Mouse (Mus musculus) ovary, postnatal 14 days (tissue): ENCODE data around the gene C5ar2.
"Not testable (repeated sequence)": the region's sequence is repeated elsewhere in the genome, so short reads cannot be mapped to it uniquely, and the experiment has no call there.

ENCODE experiments used
- DNase-seq: peaks from one replicate; pipeline ENCODE4 v3.0.0; 2022; ENCODE audit warnings: low spot score

C5ar2 gene

DNA sequence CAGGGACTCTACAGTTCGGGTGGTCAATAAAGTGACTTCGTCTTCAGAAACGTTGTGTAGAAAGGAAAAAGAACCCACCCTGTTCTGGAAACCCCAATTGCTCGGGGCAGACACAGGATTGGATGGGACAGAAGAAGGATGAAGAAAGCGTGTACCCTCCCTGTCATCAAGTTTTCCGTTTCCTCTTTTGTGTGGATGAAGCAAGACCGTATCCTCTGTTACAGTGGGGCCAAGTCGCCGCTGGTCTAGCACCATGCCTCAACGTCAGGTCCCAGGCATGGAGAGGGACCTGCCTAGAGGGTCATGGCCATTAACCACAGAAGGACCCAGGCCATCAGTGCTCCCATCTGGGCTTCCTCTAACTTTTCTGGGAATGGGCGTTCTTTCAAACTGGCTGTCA lies 13.9 kb upstream of the C5ar2 start:
- DNase-seq = no peak

DNA sequence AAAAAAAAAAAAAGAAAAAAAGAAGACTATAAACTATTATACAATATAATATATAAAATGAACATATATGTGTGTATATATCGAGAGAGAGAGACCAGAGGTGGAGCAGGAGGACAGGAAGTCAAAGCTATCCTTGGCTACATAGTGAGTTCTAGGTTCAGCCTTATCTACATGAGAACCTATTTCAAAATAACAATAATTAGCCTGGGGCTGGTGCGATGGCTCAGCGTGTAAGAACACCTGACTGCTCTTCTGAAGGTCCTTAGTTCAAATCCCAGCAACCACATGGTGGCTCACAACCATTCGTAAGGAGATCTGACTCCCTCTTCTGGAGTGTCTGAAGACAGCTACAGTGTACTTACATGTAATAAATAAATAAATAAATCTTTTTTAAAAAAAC lies 12.0 kb upstream of the C5ar2 start:
- DNase-seq = not testable (repeated sequence)

DNA sequence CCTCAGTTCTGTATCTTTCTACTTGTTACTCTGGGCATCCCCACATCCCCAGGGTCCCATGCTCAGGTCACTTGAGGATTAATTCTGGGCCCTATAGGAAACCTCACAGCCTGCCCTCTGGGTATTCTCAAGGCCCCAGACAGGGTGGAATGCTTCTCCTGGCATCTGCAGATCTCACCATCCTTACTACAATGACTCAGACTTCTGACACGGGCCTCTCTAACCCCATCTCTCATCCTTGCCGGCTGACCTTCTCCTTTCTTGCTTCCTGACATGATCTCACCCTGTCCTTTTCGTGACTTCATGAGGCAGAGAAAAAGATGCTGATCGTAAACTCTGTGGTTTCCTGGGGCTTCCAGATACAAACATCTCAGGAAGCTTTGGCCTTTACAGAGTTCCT lies 10.2 kb upstream of the C5ar2 start:
- DNase-seq = no peak

DNA sequence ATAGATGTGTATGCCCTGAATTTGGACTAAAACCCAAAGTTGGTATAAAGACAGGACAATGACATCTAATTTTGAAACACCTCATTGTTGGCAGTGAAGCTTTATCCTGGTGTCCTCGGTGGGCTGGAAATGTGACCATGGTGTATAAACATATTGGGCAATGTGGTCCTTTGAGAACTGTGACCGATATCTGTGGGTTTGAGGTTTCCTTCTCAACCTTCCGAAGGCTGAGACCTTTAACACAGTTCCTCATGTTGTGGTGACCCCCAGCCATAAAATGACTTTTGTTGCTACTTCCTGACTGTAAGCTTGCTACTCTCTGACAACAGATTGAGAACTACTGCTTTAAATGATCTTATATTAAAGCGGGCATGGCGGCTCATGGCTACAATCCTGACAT lies 6.7 kb upstream of the C5ar2 start:
- no peak for DNase-seq

DNA sequence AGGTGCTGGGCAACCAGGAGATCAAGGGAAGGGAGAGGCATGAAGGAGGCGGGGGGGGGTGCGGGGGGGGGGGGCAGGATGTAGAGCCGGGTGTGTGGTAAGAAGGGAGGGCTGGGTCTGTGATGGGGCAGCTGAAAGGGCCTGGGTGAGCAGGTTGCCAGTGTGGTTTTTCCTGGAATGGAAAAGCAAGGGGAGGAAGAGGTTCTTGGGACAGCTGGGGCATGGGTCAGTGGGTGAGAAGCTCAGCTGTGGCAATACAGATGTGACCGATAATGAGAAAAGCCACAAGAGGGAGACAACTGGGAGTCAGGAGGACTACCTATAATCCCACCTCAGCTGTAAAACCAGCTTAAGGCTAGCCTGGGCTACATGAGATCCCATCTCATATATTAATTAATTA lies 2.0 kb upstream of the C5ar2 start:
- DNase-seq = no peak

DNA sequence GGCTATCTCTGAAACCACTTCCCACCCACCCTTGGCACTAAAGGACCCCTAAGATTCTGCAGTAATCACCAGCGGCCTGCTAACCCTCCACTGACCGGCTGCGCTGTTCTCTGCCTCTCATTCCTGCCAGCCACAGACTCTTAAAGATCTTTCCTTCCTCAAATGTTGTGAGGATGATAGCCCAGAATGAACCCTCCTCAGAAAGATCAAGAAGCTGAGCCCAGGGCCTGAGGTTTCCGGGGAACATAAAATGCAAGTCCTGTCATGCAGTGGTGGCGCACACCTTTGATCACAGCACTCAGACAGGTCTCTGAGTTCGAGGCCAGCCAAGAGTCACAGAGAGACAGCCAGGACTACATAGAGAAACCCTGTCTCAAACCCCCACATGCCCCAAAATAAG lies 1.8 kb downstream of the C5ar2 start:
- DNase-seq = no peak

DNA sequence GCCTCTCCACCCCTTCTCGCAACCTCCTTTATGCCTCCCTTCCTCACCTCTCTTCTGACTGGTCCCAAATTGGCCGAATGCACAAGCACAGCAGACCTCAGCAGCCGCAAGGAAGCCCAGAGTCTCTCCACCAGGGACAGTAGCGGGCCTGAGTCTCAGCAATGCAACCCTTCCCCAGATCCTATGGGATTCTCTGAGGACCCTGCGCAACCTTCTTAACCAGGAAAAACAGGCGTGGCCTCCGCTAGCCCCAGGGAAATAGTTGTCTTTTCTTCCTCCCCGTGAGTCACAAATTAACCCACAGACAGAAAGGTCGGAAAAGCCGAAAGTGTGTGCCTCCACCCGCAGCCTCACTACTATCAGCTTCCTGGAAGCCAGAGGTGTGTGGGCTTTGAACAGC lies 2.2 kb downstream of the C5ar2 start:
- no peak for DNase-seq

DNA sequence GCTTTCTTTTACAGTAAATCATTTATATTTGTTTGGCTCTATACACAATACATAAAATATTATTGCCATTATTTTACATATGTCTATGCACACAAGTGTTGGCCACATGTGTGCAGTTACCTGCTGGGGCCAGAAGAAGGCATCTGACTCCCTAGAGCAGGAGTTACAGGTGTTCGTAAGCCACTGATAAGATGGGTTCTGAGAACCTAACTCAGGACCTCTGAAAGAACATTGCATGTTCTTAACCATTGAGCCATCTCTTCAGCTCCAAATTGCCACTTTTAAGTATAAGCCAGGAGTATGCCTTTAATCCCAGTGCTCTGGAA lies 3.0 kb downstream of the C5ar2 start:
- DNase-seq = no peak

DNA sequence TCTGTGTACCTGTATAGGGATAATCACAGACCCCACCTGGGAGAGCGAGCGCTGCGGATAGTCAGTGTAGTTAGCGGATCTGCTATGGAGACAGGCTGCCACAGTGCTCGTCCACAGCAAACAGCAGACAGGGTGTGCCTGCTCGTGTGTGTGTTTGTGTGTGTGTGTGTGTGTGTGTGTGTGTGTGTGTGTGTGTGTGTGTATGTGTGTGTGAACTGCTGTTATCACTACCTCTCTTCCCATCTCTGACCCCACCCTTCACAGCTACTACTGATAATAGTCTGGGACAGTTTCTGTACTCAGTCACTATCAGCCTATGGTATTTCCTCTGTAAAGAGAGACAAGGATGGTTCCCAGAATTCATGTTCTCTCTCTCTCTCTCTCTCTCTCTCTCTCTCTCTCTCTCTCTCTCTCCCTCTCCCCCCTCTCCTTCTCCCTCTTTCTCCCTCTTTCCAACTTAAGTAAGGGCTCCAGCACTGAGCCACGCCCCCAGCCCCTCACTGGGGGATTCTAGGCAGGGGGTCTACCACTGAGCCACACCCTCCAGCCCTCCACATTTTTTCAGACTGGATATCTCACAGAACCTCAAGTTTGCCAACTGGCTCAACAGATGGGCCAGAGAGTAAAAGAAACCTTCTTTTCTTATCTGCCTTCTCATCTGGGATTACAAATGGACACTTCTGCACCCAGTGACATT lies 3.5 kb downstream of the C5ar2 start:
- no peak for DNase-seq

DNA sequence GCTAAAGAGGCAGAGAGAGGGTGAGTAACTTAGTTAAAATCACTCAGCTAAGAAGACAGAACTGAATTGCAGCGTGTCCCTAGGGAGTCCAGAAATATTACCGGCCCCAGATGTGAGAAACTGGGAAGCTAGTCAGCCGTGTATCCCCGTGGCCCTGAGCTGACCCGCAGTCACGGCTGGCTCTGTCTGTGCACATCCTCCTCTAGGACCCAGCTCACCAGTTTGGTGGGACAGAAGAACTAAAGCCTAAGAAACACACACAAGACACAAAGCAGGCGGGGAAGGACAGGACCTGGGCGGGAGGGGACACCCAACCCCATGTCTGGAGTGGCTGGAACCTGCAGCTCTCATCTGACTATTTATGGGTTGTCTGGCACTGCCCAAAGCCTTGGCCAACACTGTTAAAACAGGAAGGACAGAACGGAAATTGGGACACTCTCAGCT lies 4.4 kb downstream of the C5ar2 start:
- no peak for DNase-seq

DNA sequence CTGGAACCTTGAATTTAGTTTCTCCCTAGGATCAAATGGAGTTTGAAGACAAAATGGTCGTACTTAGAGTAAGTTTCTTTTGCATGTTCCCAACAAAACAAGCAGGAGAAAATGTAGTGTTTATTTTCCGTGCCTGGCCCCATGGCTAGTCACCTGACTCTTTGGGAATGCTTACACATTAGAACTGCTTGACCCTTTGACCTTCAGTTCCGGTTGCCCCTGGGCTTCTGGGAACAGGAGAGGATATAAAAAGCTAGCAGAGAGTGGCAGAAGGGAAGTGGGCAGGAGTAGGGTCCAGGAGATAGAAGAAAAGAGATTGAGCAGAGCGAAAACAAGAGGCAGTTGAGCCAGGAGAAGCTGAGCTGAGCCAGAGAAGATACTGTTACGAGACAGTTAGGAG lies 14.1 kb downstream of the C5ar2 start:
- DNase-seq = no peak

DNA sequence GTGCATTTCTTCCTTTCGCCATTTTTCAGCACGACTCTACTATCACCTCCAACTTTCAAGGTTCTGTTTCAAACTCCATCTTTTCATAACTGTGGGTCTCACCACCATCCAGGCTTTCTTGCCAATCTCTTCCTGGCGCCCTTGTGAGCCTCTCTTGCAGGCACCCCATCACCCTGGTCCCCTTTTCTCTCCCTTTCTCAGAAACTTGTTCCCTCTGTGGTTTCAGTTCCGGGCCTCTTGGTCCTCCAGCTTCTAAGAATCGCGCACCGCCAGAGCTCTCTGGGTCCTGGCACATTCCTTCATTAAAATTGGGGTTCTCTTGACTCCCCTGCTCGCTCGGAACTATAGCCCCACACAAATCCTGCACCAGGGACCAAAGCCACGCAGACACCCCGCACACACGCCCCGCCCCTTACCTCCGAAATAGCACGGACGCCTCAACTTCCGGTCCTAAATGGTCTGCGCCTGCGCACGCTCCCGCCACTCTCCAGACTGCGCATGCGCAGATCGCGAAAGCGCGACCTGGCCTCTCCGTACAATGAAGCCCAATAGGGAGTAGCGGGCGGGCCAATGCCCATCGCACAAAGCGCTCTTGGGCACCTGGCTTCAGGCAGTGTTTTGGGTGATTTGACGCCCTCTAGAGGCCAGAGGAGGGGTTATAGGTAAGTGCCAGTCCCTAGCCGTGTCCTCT lies 22.2 kb downstream of the C5ar2 start, which contains the start of gene Dhx34:
Dhx34 (minus strand) TSS at position 456 of the 691 bp plus-strand sequence.
- DNase-seq = peak; percentile 93

DNA sequence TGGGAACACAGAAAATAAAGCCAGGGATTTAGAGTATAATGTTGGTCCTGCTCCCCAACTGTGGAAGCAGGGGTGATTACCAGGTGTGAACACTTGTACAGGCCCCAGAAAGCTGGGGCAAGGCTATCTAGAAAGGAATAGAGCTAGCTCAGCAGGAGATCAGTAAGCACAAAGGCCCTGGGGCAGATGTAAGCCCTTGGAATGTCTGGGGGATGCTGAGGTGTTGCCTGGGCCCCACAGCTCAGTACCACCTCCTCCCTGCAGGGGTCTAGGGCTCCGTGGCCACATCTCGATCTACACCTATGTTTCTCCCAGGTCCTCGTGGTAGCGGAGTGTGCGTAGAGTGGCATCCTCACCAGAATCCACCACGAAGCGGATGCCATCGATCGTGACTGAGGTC lies 30.0 kb downstream of the C5ar2 start:
- DNase-seq = no peak

DNA sequence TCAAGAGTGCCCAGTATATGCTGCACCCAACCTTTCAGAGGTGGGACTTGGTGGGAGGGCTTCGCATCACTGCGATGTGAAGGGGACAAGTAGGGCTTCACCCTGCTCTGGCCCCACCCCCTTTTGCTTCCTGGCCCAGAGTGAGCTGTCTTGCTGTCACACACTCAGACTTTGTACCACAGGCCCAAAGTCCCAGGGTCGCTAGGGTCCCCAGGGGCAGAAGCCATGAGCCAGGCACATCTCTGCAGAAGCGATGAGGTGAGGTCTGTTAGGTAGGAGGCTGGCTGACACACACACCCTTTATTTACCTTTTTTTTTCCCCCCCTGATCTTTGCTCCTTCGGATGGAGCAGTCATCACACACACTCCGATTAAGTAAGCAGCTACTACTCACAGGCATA lies 30.8 kb downstream of the C5ar2 start:
- DNase-seq = no peak

DNA sequence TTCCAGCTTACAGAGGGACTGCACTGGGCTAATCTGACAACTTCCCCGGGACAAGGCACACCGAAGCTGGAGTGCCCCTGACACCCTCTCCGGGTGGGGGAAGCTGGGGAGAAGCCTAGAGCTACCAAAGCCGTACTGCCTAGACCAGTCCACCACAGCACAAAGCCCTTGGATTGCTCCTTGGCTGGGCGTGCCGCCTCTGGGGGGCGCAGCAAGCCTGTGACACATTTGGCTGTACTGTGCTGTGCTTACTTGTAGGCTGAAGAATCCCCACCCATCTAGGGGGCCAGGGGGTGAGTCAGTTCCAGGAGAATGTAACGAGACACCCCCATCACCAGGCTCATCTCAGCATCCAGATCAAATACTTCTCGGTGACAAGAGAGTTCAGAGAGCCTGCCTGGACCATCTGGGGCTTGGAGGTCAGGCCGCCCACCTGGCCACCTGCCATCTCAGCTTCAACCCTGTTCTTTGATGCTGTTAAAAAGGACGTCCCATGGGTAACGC lies 33.0 kb downstream of the C5ar2 start:
- no peak for DNase-seq

DNA sequence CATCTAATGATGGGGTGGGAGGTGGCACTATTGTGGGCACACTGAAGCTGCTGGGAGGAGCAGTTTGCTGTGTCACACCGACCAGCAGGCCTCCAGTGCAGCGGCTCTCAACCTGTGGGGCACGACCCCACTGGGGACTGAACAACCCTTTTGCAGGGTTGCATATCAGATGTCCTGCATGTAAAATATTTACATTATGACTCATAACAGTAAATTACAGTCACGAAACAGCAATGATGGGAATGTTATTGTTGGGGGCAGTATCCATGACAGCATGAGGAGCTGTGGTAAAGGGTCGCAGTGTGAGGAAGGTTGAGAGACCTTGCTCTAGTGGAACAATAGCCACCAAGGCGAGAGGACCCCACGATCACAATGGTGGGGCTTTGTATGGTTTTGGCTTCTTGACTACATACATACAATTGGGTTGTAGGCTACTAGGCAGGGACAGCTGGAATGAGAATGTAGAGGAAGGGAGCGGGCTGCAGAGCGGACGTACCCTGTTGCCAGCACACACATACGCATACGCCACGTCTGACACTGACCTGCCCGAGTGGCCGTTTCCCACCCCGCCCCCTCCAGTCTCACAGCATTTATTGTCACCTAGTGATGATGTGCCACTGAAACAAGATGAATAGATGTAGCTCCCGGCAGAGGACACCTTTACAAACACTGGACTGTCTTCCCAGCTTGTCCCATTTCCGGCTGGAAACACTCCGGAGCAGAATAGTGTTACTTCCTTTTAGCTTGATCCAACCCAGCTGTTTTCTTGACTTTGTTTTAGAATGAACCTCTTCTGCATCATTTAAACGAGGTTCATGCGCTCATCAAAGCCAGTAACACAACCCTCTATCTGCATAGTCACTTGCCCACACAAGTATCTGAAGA lies 34.9 kb downstream of the C5ar2 start:
- DNase-seq = no peak

DNA sequence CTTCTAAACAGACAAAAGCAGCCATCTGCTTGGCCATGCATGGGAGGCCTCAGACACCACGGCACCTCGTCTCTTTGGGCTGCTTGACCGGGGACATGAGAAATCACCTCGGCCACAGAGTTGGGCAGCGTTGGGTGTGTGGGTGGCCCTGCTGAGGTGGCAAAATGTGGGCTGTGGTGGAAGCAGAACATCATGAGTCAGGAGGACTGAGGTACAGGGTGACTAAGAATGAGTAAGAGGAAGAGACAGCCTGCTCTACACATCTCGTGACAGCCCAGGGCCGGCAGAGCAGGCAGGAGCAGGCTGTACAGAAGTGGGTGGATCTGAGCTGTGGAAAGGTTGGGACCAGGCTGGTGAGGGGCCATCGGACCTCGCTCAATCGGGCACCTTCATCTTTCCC lies 36.5 kb downstream of the C5ar2 start:
- no peak for DNase-seq

DNA sequence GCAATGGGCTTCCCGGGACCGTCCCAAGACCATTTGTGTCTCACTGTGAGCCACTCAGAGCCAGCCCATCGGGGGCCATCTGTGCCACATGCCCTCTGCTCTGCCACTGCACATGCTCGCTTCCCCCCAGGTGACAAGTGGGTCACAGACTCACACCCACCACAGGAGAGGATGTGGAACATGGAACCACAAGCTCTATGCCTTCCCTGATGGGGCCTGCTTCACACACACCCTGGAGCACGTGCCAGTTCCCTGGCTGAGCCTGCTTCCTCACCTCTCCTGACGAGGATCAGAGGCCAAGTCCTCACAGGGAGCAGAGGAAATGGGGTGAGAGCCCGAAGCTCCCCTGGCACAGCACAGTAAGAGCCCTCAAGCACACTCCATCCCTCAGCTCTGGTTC lies 36.9 kb downstream of the C5ar2 start:
- DNase-seq = no peak

DNA sequence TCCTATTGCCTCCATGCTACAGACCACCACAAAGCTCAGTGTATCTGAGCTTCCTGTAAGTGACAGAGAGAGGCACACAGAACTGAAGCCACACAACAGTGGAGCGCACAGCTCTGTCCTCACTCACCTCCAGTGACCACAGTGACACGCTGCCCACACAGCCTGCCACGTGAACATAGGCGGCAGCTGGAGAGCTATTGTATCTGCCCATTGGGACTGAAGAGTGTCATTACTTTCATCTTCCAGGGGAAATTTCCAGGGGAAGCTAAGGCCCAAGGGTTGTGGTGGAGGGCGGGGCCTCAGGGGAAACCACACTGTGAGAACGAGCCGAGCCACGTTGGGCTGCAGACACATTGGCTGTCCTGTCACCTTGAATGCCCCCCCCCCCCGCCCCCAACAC lies 39.2 kb downstream of the C5ar2 start:
- no peak for DNase-seq

DNA sequence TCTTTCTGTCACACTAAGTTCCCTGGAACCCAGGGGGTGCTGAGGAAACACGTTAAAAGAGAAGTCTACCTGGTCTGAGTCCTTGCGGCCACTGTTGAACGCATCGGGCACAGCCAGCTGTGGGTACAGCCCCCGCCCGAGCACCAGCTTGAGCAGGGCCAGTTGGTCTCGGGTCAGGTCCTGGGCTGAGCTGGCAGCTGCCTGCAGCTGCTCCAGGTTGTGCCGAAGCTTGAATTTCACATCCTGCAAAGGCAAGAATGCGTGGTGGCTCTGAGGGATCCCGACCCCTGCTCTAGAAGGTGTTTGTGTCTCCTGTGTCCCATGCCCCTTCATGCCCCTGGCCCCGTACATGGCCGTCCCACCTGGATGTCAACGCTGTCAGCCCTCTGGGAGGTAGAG lies 40.5 kb downstream of the C5ar2 start:
- DNase-seq = no peak

DNA sequence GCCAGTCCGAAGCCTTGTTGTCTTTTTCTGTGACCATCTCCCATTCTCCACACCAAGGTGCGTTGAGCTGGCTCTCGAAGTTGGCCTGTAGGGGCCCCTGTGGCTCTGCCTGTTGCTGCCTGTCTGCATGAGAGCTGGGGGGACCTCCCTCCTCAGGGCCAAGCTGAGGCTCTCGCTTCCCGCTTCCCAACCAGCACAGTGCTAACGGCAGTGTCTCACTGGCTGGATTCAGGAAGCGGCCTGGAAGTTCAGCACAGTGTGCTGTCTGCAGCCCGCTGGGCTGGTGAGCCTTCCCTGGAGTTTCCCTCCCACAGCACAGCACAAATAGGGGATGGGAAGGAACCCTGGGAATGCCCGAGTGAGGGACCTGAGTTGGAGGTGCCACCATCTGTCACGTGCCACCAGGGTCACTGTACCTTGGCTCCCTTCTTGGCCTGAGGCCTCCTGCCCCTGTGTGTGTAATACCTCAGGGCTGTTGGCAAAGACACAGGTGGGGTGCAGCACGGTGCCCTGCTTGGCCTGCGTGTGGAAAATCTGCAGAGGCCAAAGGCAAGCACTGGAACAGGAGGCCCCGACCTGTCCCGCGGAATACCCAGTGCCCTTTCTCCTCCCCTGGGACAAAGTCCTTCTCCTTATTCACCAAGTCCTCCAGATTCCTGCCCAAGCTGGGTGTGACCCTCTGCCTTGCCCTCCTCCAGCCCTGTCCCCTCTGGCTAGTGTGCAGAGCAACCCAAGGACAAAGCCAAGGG lies 41.0 kb downstream of the C5ar2 start:
- no peak for DNase-seq

DNA sequence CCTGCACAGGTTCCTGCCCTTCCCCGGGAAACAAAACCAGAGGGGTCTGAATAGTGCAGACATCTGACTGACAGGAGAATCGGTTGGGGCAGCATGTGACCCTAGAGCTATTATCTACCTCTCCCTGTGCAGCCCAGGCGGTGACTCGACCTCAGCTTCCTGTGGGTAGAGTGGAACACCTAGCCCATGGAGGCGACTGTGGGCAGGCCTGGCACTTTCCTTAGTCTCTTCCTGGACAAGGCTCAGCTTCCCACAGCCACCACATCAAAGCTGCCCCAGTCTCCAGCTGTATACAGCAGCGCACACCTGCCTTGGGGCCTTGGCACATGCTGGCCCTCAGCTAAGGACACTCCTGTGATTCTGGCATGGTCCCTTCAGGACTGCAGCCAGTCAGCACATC lies 42.8 kb downstream of the C5ar2 start:
- no peak for DNase-seq
